Mouse (Mus musculus) limb, embryonic 10.5 days (tissue): ENCODE results near the gene Cenpa. TPM values are rescaled to one million over a fixed set of nuclear protein-coding genes. Genes with fewer than 3 reads are reported as not detected.

ENCODE experiments used
- microRNA-seq: library from miRNA; unstranded; fragments of <30 nt; microRNA quantifications from one replicate; pipeline ENCODE4, GENCODE M21; 2017
- polyA plus RNA-seq: library from polyadenylated mRNA; unstranded; fragments of >200 nt; fragmentation: Nextera tagmentation; extraction: Ambion mirVana; gene quantifications from 2 replicates; pipeline ENCODE4 v1.2.1, GENCODE M21; 2016

Cenpa gene
- polyA plus RNA-seq, 1 experiment from 2014 or later = 508 TPM

Small RNAs within 50 kb of the gene (microRNA-seq; reads per million reads assigned to microRNA genes)
- not detected for gene Mir5625

Other genes starting within 250 kb of the Cenpa start
- gene Otof, start 204.8 kb upstream of the Cenpa start, polyA plus RNA-seq = 0.06 and 0.10 TPM in 2 replicates
- not detected in 2 replicates for gene 1700001C02Rik, start 200.7 kb upstream of the Cenpa start, polyA plus RNA-seq
- gene Cib4, start 120.9 kb upstream of the Cenpa start, polyA plus RNA-seq = not detected in 2 replicates
- 0.36 and 0.69 TPM in 2 replicates for gene Kcnk3, start 78.6 kb upstream of the Cenpa start, polyA plus RNA-seq
- gene Slc35f6, start 18.8 kb upstream of the Cenpa start, polyA plus RNA-seq = 20.9 and 22.3 TPM in 2 replicates
- gene Dpysl5, start 44.8 kb downstream of the Cenpa start, polyA plus RNA-seq = 4.3 and 4.9 TPM in 2 replicates
- gene Mapre3, start 147.9 kb downstream of the Cenpa start, polyA plus RNA-seq = 12.2 and 17.0 TPM in 2 replicates
- 68.7 and 82.4 TPM in 2 replicates for gene Tmem214, start 201.2 kb downstream of the Cenpa start, polyA plus RNA-seq
- gene Agbl5, start 221.9 kb downstream of the Cenpa start, polyA plus RNA-seq = 20.4 and 29.9 TPM in 2 replicates
- 403 and 414 TPM in 2 replicates for gene Ost4, start 241.0 kb downstream of the Cenpa start, polyA plus RNA-seq
- gene Emilin1, start 246.6 kb downstream of the Cenpa start, polyA plus RNA-seq = 202 and 241 TPM in 2 replicates